Mouse (Mus musculus): ENCODE results near the gene Nol6.

- no peak for TF ChIP-seq MAFK (IDR thresholded peaks at IDR 0.05; ENCODE audit: insufficient read depth, low read depth, low read length)
- TF ChIP-seq ZC3H11A (IDR thresholded peaks at IDR 0.05; ENCODE audit: borderline replicate concordance, low read depth, low read length), result no peak
- TF ChIP-seq HCFC1 (IDR thresholded peaks at IDR 0.05; ENCODE audit: borderline replicate concordance, insufficient read depth, low read length), result no peak
- TF ChIP-seq CHD2 (IDR thresholded peaks at IDR 0.05; ENCODE audit: low read depth, low read length), result no peak
Measured at GRCm38 (mm10) chr4:41114358-41115070, 9.7 kb downstream of the Nol6 start.

Data from ES-E14 (cell line).